Mouse (Mus musculus) heart, adult 2 months (tissue): Measurements from ENCODE around the gene Vwf.

Experiments
- CTCF ChIP-seq: fragments of 200-600 bp; IDR thresholded peaks from 2 replicates; pipeline ENCODE4 v1.8.1; 2022; ENCODE audit warnings: antibody characterized with exemption, mild to moderate bottlenecking, moderate library complexity
- EP300 ChIP-seq: fragments of 200-500 bp; IDR thresholded peaks from 2 replicates; pipeline ENCODE4 v1.6.1; 2011; ENCODE audit warnings: low read depth, low read length, control low read depth; ENCODE audit not compliant: insufficient read depth
- POLR2A ChIP-seq: fragments of 200-500 bp; IDR thresholded peaks from 2 replicates; pipeline ENCODE4 v1.6.1; 2011; ENCODE audit warnings: mild to moderate bottlenecking, low read depth, low read length, control low read depth; ENCODE audit not compliant: insufficient read depth

- TF ChIP-seq CTCF (no peak), POLR2A (no peak), EP300 (no peak)
Observed at GRCm38 (mm10) chr6:125727484-125727911, 180.9 kb downstream of the Vwf start.
